Mouse (Mus musculus) kidney, adult 18-20 months (tissue): ENCODE results near the gene Hoxc8.

Experiments used
- DNase-seq: peaks from one replicate; pipeline ENCODE4 v3.0.0; 2021

Hoxc8 gene

GRCm38 (mm10) chr15:102965892-102966775 is 24.3 kb upstream of the Hoxc8 start:
- peak; percentile 93 for DNase-seq

GRCm38 (mm10) chr15:102966776-102967311 is 23.6 kb upstream of the Hoxc8 start, which contains the start of gene Hoxc10:
TSS of gene Hoxc10 (plus strand) at chr15:102966796.
- no peak for DNase-seq

- DNase-seq: no peak
These were observed 23.2 kb upstream of the Hoxc8 start, which contains the start of gene Hoxc5 for GRCm38 (mm10) chr15:102967312-102967510. TSS of gene Hoxc5 (plus strand) at chr15:102967443.

GRCm38 (mm10) chr15:102967511-102968397 is 22.7 kb upstream of the Hoxc8 start:
- peak; percentile 62 for DNase-seq

GRCm38 (mm10) chr15:102969296-102969695 is 21.1 kb upstream of the Hoxc8 start:
- DNase-seq: no peak

GRCm38 (mm10) chr15:102970740-102971139 is 19.7 kb upstream of the Hoxc8 start:
- DNase-seq: peak; percentile 62

GRCm38 (mm10) chr15:102972254-102972653 is 18.2 kb upstream of the Hoxc8 start:
- DNase-seq: peak; percentile 49

- no peak for DNase-seq
These were observed 17.7 kb upstream of the Hoxc8 start for GRCm38 (mm10) chr15:102972753-102973152.

GRCm38 (mm10) chr15:102975034-102975433 is 15.4 kb upstream of the Hoxc8 start:
- peak; percentile 37 for DNase-seq

- peak; percentile 73 for DNase-seq
These were observed 14.7 kb upstream of the Hoxc8 start for GRCm38 (mm10) chr15:102975688-102976111.

GRCm38 (mm10) chr15:102976171-102976570 is 14.2 kb upstream of the Hoxc8 start, which contains the start of gene Hoxc9:
TSS of gene Hoxc9 (plus strand) at chr15:102976439.
- DNase-seq: peak; percentile 61

- DNase-seq: peak; percentile 70
These were observed 13.6 kb upstream of the Hoxc8 start for GRCm38 (mm10) chr15:102976631-102977422.

GRCm38 (mm10) chr15:102977423-102977974 is 12.9 kb upstream of the Hoxc8 start:
- peak; percentile 47 for DNase-seq

GRCm38 (mm10) chr15:102978615-102979515 is 11.5 kb upstream of the Hoxc8 start:
- DNase-seq: peak; percentile 46

GRCm38 (mm10) chr15:102979936-102980335 is 10.5 kb upstream of the Hoxc8 start:
- no peak for DNase-seq

GRCm38 (mm10) chr15:102980352-102980751 is 10.1 kb upstream of the Hoxc8 start:
- DNase-seq: no peak

GRCm38 (mm10) chr15:102980912-102981311 is 9.5 kb upstream of the Hoxc8 start:
- DNase-seq: no peak

- peak; percentile 74 for DNase-seq
These were observed 8.8 kb upstream of the Hoxc8 start for GRCm38 (mm10) chr15:102981379-102982288.

GRCm38 (mm10) chr15:102983716-102984115 is 6.7 kb upstream of the Hoxc8 start:
- DNase-seq: no peak

GRCm38 (mm10) chr15:102984521-102984920 is 5.9 kb upstream of the Hoxc8 start:
- DNase-seq: no peak
